Mouse (Mus musculus) ES-E14 (cell line): ENCODE results near the gene Pycr2. TPM values are rescaled to one million over a fixed set of nuclear protein-coding genes. Genes with fewer than 3 reads are reported as not detected.
"Not testable (repeated sequence)": the region's sequence is repeated elsewhere in the genome, so short reads cannot be mapped to it uniquely, and the experiment has no call there.

Experiments
- DNase-seq: peaks from one replicate; pipeline ENCODE4 v3.0.0-alpha.2; 2013; ENCODE audit warnings: low read depth, low spot score
- H3K27ac ChIP-seq: 2 replicates; pipeline ENCODE4 v1.5.1; 2012; ENCODE audit warnings: low read depth, mild to moderate bottlenecking, low read length, moderate library complexity, mixed read lengths; ENCODE audit not compliant: poor library complexity, insufficient read depth, severe bottlenecking
- H3K36me3 ChIP-seq: 2 replicates; pipeline ENCODE4 v1.6.1; 2012; ENCODE audit warnings: mild to moderate bottlenecking, low read length, moderate library complexity, mixed read lengths; ENCODE audit not compliant: control insufficient read depth, poor library complexity, insufficient read depth, severe bottlenecking
- H3K4me1 ChIP-seq, 2 experiments: fragments of 150-350 bp in 1 of 2; sonication (generic) in 1 of 2; 2 replicates each; pipeline ENCODE4 v1.6.1; 2012; ENCODE audit warnings: low read length in 2 of 2, mild to moderate bottlenecking in 1 of 2, mixed read lengths in 1 of 2; ENCODE audit not compliant: control insufficient read depth in 2 of 2, insufficient read depth in 2 of 2, poor library complexity in 1 of 2
- H3K4me3 ChIP-seq, 2 experiments: fragments of 150-350 bp in 1 of 2; sonication (generic) in 1 of 2; 2 replicates each; pipeline ENCODE4 v1.5.1; 2012; ENCODE audit warnings: low read length in 2 of 2, low read depth in 1 of 2, mild to moderate bottlenecking in 1 of 2, mixed read lengths in 1 of 2; ENCODE audit not compliant: insufficient read depth in 1 of 2, poor library complexity in 1 of 2, severe bottlenecking in 1 of 2
- H3K9ac ChIP-seq: 2 replicates; pipeline ENCODE4 v1.6.1; 2012; ENCODE audit warnings: low read depth, mild to moderate bottlenecking, low read length, mixed read lengths; ENCODE audit not compliant: poor library complexity, insufficient read depth, severe bottlenecking
- H3K9me3 ChIP-seq: fragments of 150-350 bp; sonication (generic); 2 replicates; pipeline ENCODE4 v1.6.1; 2012; ENCODE audit warnings: low read depth, mild to moderate bottlenecking, low read length; ENCODE audit not compliant: control insufficient read depth, insufficient read depth
- CHD2 ChIP-seq: IDR thresholded peaks from 2 replicates; pipeline ENCODE4 v1.6.1; 2014; ENCODE audit warnings: mild to moderate bottlenecking, low read depth, low read length, inconsistent platforms
- HCFC1 ChIP-seq: IDR thresholded peaks from 2 replicates; pipeline ENCODE4 v1.6.1; 2012; ENCODE audit warnings: low read length, inconsistent platforms, borderline replicate concordance; ENCODE audit not compliant: insufficient read depth
- MAFK ChIP-seq: IDR thresholded peaks from 2 replicates; pipeline ENCODE4 v1.6.1; 2014; ENCODE audit warnings: mild to moderate bottlenecking, low read depth, low read length, inconsistent platforms; ENCODE audit not compliant: insufficient read depth
- ZC3H11A ChIP-seq: IDR thresholded peaks from 2 replicates; pipeline ENCODE4 v1.6.1; 2012; ENCODE audit warnings: low read depth, mild to moderate bottlenecking, inconsistent platforms, low read length, borderline replicate concordance
- ZNF384 ChIP-seq: IDR thresholded peaks from 2 replicates; pipeline ENCODE4 v1.6.1; 2012; ENCODE audit warnings: low read depth, low read length, inconsistent platforms
- in situ Hi-C, 2 experiments: fragments of 600-800 bp; cut with MboI; formaldehyde crosslinking; loops; one replicate each; pipeline ENCODE4 v1.15.1; 2025; ENCODE audit warnings: low sequenced_read_pairs in 2 of 2, inconsistent platforms in 1 of 2; ENCODE audit not compliant: unreplicated experiment in 2 of 2
- total RNA-seq: library from RNA; depleted of rRNA; stranded (reverse); fragments of 300-350 nt; gene quantifications from 2 replicates; pipeline ENCODE4 v1.2.3, GENCODE M21; 2012

Pycr2 gene
- total RNA-seq, 1 experiment = 122 TPM

GRCm38 (mm10) chr1:180938781-180939180 is 34.7 kb downstream of the Pycr2 start:
- H3K36me3 ChIP-seq, H3K4me3 ChIP-seq, in situ Hi-C loops, H3K27ac ChIP-seq, H3K9ac ChIP-seq, DNase-seq, H3K9me3 ChIP-seq: not testable (repeated sequence)
- H3K4me1 ChIP-seq = peaks cover 0 to 17% of the 10 kb centered on the region in 2 experiments; a peak in 2 of 4 replicates
- TF ChIP-seq CHD2 (0 out of 2 replicates have a peak, but pooled peaks have one; percentile 25), ZNF384 (0 out of 2 replicates have a peak, but pooled peaks have one; percentile 26)

GRCm38 (mm10) chr1:180940776-180941460 is 36.8 kb downstream of the Pycr2 start:
- Histone ChIP-seq H3K27ac (no peak overlapping the region), H3K9ac (peak overlapping the region; percentile 62; the same call in 1 of the 2 replicates), H3K9me3 (no peaks in the 10 kb centered on the region), H3K4me3 (no peak overlapping the region; a peak in 1 of 4 replicates), H3K4me1 (peaks cover 10 to 17% of the 10 kb centered on the region in 2 experiments), H3K36me3 (peaks cover 8% of the 10 kb centered on the region; the same call in 1 of the 2 replicates)
- DNase-seq = no peak
- in situ Hi-C loops = no loop called here
- TF ChIP-seq CHD2 = no peak
- no peak for TF ChIP-seq HCFC1
- TF ChIP-seq ZC3H11A = no peak
- TF ChIP-seq ZNF384 = no peak
- no peak for TF ChIP-seq MAFK

GRCm38 (mm10) chr1:180941726-180942125 is 37.6 kb downstream of the Pycr2 start:
- in situ Hi-C loops = no loop called here
- TF ChIP-seq ZNF384 (no peak), HCFC1 (no peak), ZC3H11A (no peak), CHD2 (no peak), MAFK (no peak)
- Histone ChIP-seq H3K9me3 (no peaks in the 10 kb centered on the region), H3K27ac (no peak overlapping the region), H3K9ac (peak overlapping the region; percentile 62), H3K36me3 (peaks cover 8% of the 10 kb centered on the region; the same call in 1 of the 2 replicates), H3K4me3 (peak overlapping the region; percentile 76 to 80), H3K4me1 (peaks cover 12 to 22% of the 10 kb centered on the region in 2 experiments)
- DNase-seq = no peak

GRCm38 (mm10) chr1:180942166-180943031 is 38.3 kb downstream of the Pycr2 start, which contains the start of gene Tmem63a:
Gene Tmem63a (plus strand): TSS chr1:180942344.
- TF ChIP-seq ZC3H11A (no peak), ZNF384 (no peak), HCFC1 (no peak), CHD2 (no peak), MAFK (no peak)
- peak within 1 kb of the TSS; percentile 62 for H3K9ac ChIP-seq
- in situ Hi-C loops = no loop called here
- peak within 1 kb of the TSS; percentile 54; the same call in 1 of the 2 replicates for H3K27ac ChIP-seq
- peaks cover 12 to 23% of the 10 kb centered on the region in 2 experiments for H3K4me1 ChIP-seq
- no peaks in the 10 kb centered on the region for H3K9me3 ChIP-seq
- DNase-seq = no peak
- H3K4me3 ChIP-seq = peak within 1 kb of the TSS; percentile 76 to 80
- H3K36me3 ChIP-seq = peaks cover 4% of the 10 kb centered on the region; the same call in 1 of the 2 replicates
